Mouse (Mus musculus): Measurements from ENCODE around the gene Zic4. TPM values are rescaled to one million over a fixed set of nuclear protein-coding genes. Genes with fewer than 3 reads are reported as not detected.

The Zic4 gene
- polyA plus RNA-seq, 1 experiment from 2014 or later = not detected

- Histone ChIP-seq H3K9me3 (replicated peaks; ENCODE audit: low read length) (no peaks in the 10 kb centered on the region), H3K36me3 (ENCODE audit: insufficient read depth, low read length) (no peaks in the 10 kb centered on the region), H3K4me2 (ENCODE audit: low read length) (no peak overlapping the region), H3K9ac (ENCODE audit: low read depth, low read length) (no peak overlapping the region), H3K27ac (no peak overlapping the region), H3K27me3 (ENCODE audit: insufficient read depth, low read length) (peaks cover 79% of the 10 kb centered on the region), H3K4me1 (replicated peaks; ENCODE audit: insufficient read depth, low read length) (no peaks in the 10 kb centered on the region), H3K4me3 (replicated peaks; ENCODE audit: low read depth, low read length) (no peak overlapping the region)
- TF ChIP-seq CTCF (IDR thresholded peaks at IDR 0.05; ENCODE audit: low read depth) = no peak
- 7% methylated on average over 14 of the region's 14 CpGs for WGBS
- DNase-seq (ENCODE audit: low spot score) (no peak), ATAC-seq (replicated peaks; ENCODE audit: low FRiP score, low read depth) (no peak)
Observed at GRCm38 (mm10) chr9:91395066-91395772, 33.0 kb downstream of the Zic4 start.

- ATAC-seq (replicated peaks; ENCODE audit: low FRiP score, low read depth) (no peak), DNase-seq (ENCODE audit: low spot score) (no peak)
- no peak overlapping the region for H3K4me3 ChIP-seq (replicated peaks; ENCODE audit: low read depth, low read length)
- no peaks in the 10 kb centered on the region for H3K9me3 ChIP-seq (replicated peaks; ENCODE audit: low read length)
- 11% methylated on average over 7 of the region's 7 CpGs for WGBS
- no peaks in the 10 kb centered on the region for H3K36me3 ChIP-seq (ENCODE audit: insufficient read depth, low read length)
- no peak overlapping the region for H3K9ac ChIP-seq (ENCODE audit: low read depth, low read length)
- H3K4me2 ChIP-seq (ENCODE audit: low read length) = no peak overlapping the region
- H3K27ac ChIP-seq = no peak overlapping the region
- peaks cover 84% of the 10 kb centered on the region for H3K27me3 ChIP-seq (ENCODE audit: insufficient read depth, low read length)
- no peak for TF ChIP-seq CTCF (IDR thresholded peaks at IDR 0.05; ENCODE audit: low read depth)
- H3K4me1 ChIP-seq (replicated peaks; ENCODE audit: insufficient read depth, low read length) = no peaks in the 10 kb centered on the region
Observed at GRCm38 (mm10) chr9:91399976-91400375, 37.8 kb downstream of the Zic4 start.

- Histone ChIP-seq H3K36me3 (ENCODE audit: insufficient read depth, low read length) (no peaks in the 10 kb centered on the region), H3K4me2 (ENCODE audit: low read length) (no peak overlapping the region), H3K27me3 (ENCODE audit: insufficient read depth, low read length) (peaks cover 84% of the 10 kb centered on the region), H3K4me3 (replicated peaks; ENCODE audit: low read depth, low read length) (no peak overlapping the region), H3K9me3 (replicated peaks; ENCODE audit: low read length) (no peaks in the 10 kb centered on the region), H3K4me1 (replicated peaks; ENCODE audit: insufficient read depth, low read length) (no peaks in the 10 kb centered on the region), H3K27ac (no peak overlapping the region), H3K9ac (ENCODE audit: low read depth, low read length) (no peak overlapping the region)
- 6% methylated on average over 8 of the region's 8 CpGs for WGBS
- no peak for DNase-seq (ENCODE audit: low spot score)
- ATAC-seq (replicated peaks; ENCODE audit: low FRiP score, low read depth) = no peak
- no peak for TF ChIP-seq CTCF (IDR thresholded peaks at IDR 0.05; ENCODE audit: low read depth)
Observed at GRCm38 (mm10) chr9:91400482-91401093, 38.4 kb downstream of the Zic4 start.

- DNase-seq (ENCODE audit: low spot score) (no peak), ATAC-seq (replicated peaks; ENCODE audit: low FRiP score, low read depth) (no peak)
- Histone ChIP-seq H3K9me3 (replicated peaks; ENCODE audit: low read length) (no peaks in the 10 kb centered on the region), H3K36me3 (ENCODE audit: insufficient read depth, low read length) (no peaks in the 10 kb centered on the region), H3K4me2 (ENCODE audit: low read length) (no peak overlapping the region), H3K27ac (no peak overlapping the region), H3K4me1 (replicated peaks; ENCODE audit: insufficient read depth, low read length) (no peaks in the 10 kb centered on the region), H3K27me3 (ENCODE audit: insufficient read depth, low read length) (peaks cover 87% of the 10 kb centered on the region), H3K9ac (ENCODE audit: low read depth, low read length) (no peak overlapping the region), H3K4me3 (replicated peaks; ENCODE audit: low read depth, low read length) (no peak overlapping the region)
- WGBS = 1% methylated on average over 10 of the region's 10 CpGs
- no peak for TF ChIP-seq CTCF (IDR thresholded peaks at IDR 0.05; ENCODE audit: low read depth)
Observed at GRCm38 (mm10) chr9:91401471-91401870, 39.3 kb downstream of the Zic4 start.

- Histone ChIP-seq H3K9me3 (replicated peaks; ENCODE audit: low read length) (no peaks in the 10 kb centered on the region), H3K4me1 (replicated peaks; ENCODE audit: insufficient read depth, low read length) (no peaks in the 10 kb centered on the region), H3K27ac (no peak overlapping the region), H3K4me2 (ENCODE audit: low read length) (no peak overlapping the region), H3K9ac (ENCODE audit: low read depth, low read length) (no peak overlapping the region), H3K36me3 (ENCODE audit: insufficient read depth, low read length) (no peaks in the 10 kb centered on the region), H3K4me3 (replicated peaks; ENCODE audit: low read depth, low read length) (no peak overlapping the region), H3K27me3 (ENCODE audit: insufficient read depth, low read length) (peaks cover 86% of the 10 kb centered on the region)
- ATAC-seq (replicated peaks; ENCODE audit: low FRiP score, low read depth) (no peak), DNase-seq (ENCODE audit: low spot score) (no peak)
- WGBS = 1% methylated on average over 13 of the region's 13 CpGs
- no peak for TF ChIP-seq CTCF (IDR thresholded peaks at IDR 0.05; ENCODE audit: low read depth)
Observed at GRCm38 (mm10) chr9:91404229-91404628, 42.0 kb downstream of the Zic4 start.

- H3K4me3 ChIP-seq (replicated peaks; ENCODE audit: low read depth, low read length) = no peak overlapping the region
- peaks cover 86% of the 10 kb centered on the region for H3K27me3 ChIP-seq (ENCODE audit: insufficient read depth, low read length)
- H3K4me2 ChIP-seq (ENCODE audit: low read length) = no peak overlapping the region
- H3K27ac ChIP-seq = no peak overlapping the region
- no peaks in the 10 kb centered on the region for H3K36me3 ChIP-seq (ENCODE audit: insufficient read depth, low read length)
- H3K9me3 ChIP-seq (replicated peaks; ENCODE audit: low read length) = no peaks in the 10 kb centered on the region
- TF ChIP-seq CTCF (IDR thresholded peaks at IDR 0.05; ENCODE audit: low read depth) = no peak
- no peak overlapping the region for H3K9ac ChIP-seq (ENCODE audit: low read depth, low read length)
- ATAC-seq (replicated peaks; ENCODE audit: low FRiP score, low read depth) (no peak), DNase-seq (ENCODE audit: low spot score) (no peak)
- no peaks in the 10 kb centered on the region for H3K4me1 ChIP-seq (replicated peaks; ENCODE audit: insufficient read depth, low read length)
- 1% methylated on average over 27 of the region's 27 CpGs for WGBS
Observed at GRCm38 (mm10) chr9:91404905-91405752, 42.9 kb downstream of the Zic4 start.
